Mouse (Mus musculus) c-Kit-positive CD71-positive TER-119-positive erythroid progenitor cells, embryonic 14.5 days (primary cell): ENCODE results near the gene Syn2.
A peak's percentile ranks its signal among the peaks of the same experiment; 100 is the strongest.
"Not testable (repeated sequence)": the region's sequence is repeated elsewhere in the genome, so short reads cannot be mapped to it uniquely, and the experiment has no call there.

Experiments used
- DNase-seq: peaks from one replicate; pipeline ENCODE4 v3.0.0-alpha.2; 2013; ENCODE audit warnings: low spot score

Gene Syn2

DNA sequence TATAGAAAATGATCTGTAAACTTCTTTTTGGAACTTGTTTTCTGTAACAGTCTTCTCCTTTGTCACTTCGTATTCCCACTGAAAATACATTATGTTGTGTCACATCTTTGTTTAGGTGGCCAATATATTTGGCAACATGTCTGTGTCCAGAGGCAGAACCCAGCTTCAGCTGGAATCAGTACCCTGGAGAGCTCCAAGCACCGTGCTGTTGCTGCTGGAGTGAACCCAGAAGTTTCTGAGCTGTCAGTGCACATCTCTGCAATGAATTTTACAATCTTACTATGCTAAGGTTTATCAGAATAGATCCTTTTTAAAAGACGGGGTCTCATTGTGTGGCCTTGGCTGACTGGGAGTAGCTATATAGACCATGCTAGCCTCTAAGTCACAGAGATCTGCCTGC is 44.1 kb downstream of the Syn2 start:
- no peak for DNase-seq

DNA sequence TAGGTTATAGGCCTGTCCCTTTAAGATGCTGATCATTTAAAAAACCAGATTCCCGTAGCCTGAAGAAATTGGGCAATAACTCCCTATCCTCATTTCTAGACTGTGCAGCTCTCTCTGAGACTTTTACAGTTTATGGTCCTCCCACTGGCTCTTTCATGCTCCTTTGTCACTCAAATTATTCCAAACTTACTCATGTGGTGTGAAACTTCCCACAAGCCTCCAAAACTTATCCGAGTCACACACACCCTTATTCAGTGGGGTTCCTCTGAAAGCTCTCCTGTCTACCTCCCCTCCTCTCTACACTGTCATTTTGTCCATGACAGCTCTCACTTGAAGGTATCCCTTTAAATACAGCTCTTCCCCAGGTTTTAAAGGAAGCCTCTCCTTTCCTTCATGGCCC is 46.4 kb downstream of the Syn2 start:
- DNase-seq: no peak

DNA sequence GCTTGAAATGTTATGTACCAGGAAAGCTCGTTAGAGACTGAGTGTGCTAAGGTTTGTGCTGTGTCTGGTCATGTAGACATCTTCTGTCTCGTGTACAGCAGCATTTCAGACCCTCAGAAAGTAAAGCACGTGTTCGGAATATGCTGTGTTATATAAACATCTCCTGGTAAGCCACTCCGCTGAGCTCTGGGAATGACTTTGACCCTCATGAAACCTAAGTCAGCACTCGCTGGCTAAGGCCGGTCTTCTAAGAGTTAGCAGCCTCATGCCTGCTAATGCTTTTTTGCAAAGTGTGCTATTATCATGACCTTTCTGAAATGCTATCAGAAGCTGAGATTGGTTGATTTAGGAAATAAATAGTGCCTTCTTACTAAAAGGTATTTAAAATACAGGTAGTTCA is 56.4 kb downstream of the Syn2 start:
- no peak for DNase-seq

DNA sequence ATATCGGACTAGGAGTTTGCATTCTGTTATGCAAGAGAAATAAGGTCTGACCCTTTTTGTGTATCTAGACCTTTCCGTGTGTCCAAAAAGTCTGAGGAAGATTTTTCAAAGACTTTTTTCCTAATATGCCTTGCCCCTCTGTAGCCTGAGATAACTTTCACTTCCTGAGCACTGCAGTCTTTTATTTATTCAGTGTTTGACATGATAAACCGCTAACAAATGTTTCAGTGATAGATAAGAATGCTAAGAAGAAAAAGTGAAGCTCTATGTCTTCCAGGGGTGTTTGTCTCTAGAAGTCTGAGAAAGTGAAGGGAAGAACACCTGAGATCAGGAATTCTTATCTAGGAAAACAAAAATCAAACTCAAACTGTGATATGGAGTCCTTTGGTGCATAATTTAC is 66.1 kb downstream of the Syn2 start:
- no peak for DNase-seq

DNA sequence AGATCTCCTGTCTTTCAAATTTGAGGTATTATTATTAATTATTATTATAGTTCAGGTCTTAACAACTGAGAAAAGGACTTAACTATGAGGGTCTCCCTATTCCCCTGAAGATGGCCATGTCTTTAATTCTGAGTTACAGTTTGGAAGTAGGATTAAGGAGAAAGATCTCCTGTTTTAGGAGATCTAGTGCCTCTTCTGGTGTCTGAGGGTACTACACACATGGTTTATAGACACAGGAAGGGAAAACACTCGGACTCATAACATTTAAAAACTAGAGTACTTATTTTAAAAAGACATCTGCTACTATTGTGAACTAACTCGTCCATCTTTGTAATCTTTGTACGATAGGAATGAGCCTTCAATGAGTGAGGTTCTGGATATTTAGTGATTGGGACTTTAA is 68.3 kb downstream of the Syn2 start:
- no peak for DNase-seq

DNA sequence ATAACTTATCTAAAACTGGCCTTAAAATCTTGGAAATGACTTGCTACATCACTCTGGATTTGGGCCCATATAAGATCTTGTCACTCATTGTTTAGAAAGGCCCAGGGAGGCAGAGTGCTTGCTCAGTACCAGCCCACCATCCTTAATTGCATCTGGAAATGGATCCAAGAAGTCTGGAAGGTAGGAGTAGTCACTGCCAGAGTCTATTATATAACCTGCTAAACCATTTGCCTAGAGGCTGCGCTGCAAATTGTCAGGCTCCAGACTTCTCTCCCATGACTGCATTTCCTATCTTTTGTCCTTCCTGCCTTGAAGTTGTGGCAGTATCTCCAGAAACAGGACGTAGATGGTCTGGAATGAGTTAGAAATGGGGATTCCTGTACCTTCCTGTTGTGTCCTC is 75.5 kb downstream of the Syn2 start:
- DNase-seq: no peak

DNA sequence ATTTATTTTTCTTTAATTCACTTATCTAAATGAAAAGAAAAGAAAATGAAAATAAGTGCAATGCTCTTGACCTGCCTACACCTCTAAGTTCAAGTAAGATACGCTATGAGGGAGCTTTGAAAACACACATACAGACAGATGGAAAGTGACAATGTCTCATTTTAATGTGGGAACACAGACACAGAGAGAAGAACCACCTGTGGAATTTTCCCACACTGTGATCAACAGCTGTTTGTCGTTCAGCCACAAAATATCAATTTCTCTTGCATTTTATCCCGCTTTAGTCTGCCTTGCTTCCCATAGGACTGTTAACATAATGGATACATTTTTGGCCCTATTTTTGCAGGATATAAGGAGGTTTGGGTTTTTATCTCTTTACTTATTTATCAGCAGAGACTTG is 76.1 kb downstream of the Syn2 start:
- DNase-seq: no peak

DNA sequence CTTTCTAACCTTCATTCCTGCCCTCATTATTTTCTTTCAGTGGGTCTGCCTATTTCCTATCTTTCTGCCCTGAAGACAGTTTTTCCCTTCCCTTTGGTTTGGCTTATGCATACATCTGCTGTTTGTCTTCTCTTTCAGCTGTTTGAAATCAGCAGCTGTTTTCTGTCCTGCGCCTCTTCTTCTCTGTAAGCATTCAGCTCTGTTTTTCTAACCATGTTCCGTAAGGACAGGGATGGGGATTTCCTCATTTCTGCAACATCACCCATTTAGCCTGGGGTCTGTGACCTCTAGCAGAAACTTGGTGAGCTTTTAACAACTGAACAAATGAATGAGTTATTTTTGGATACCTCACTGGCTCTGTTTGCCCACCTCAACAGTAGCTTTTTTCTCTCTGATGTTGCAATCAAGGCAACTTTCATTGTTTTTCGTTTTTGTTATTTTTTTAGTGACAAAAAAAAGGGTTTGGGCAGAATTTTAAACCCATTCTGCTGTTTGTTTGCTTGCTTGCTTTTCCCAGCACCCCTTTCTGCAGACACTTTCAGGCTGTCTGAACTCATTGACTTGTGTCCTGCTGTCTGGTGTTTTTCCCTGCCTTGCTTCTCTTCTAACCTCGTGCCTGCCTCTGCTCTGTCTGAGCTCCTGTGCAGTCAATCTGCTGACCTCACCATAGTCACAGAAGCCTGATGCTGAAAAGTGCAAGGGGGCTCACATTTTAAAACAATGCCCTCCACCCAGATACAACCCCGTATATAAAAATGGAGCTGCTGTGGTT is 77.6 kb downstream of the Syn2 start:
- DNase-seq: no peak

DNA sequence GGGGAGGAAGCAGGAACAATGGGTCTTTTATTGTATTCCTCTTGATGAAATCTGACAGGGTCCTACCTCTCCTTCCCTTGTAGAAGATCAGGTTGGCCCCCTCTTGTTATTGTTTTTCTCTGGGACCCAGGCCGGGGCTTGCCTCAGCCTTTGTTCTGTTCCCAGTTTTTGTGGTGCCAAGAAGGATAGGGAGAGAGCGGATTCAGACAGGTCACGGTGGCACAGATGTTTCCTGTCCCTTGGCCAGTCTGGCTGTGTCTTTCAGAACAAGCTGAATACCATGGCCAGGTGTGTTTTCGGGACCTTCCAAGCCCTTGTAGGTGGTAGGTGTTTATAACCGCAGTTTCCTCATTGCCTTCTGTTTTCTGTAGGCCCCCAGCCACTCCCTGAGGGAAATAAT is 78.4 kb downstream of the Syn2 start:
- no peak for DNase-seq

DNA sequence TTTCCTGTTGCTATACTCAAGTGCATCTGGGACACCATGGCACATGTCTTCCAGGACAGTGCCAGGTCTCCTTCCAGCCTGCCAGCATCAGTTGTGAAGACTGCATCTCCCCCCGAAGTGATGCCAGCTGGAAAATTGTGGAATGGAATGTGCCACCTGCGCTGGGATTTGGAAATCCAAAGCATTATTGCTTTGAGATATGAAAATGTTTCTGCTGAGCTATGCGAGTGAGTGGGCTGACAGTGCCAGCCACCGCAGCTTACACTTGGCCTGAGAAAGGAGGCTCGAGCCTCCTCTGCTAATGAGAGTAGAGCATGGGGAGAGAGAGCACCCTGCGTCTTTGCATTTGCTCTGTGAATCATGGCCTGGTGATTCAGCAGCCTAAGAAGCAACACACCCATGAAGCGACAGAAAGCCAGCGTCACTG is 86.5 kb downstream of the Syn2 start:
- no peak for DNase-seq

DNA sequence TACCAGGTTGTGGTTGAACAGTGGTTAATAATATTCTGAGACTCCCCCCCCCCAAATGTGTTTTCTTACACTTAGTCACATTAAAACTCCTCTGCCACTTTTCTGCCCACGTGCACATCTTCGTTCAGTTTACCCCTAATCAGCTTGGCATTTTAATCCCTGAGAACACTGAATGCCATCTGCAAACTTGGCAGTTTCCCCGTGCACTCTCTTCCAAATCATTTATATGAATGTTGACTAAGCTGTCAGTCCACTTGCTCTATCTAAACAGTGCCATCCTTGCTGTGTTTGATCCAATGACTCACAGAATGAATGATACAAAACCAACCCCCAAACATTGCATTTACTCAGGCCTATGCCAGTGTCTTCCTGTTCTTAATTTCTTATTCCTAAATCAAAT is 90.8 kb downstream of the Syn2 start:
- no peak for DNase-seq

DNA sequence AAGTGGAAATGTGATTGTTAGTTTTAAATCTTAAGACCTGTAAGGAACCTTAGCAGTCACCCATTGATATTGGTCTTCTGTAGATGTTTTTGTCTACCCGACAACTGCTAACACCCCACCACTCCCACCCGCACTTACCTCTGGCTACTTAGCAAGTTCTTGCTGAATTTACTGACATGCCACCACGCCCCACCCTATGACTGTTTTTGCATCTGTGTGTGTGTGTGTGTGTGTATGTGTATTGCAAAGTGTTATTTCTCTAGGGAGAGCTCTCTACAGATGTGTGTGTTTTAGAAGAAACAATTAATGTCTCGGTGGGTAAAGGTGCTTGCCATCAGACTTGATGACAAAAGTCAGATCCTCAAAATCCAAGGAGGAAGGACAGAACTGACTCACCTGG is 92.3 kb downstream of the Syn2 start, which contains the start of gene Gm17482:
Gene Gm17482 (plus strand): TSS at position 301 of the 400 bp plus-strand sequence.
- no peak for DNase-seq

DNA sequence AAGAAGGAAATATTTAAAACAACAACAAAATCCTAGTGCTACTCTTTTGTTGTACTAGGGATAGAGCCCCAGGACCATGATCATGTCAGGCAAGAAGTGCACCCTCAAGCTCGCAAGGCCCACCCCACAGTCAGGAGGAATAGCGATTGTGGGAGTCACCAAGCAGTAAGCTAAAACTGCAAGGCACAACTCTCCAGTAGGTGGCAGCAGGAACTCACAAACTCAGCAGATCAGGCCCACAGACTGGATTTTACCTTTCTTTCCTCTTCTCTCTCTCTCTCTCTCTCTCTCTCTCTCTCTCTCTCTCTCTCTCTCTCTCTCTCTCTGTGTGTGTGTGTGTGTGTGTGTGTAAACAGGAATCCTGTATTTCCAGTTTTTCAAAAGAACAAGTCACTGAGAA is 92.8 kb downstream of the Syn2 start:
- peak; percentile 27 for DNase-seq

DNA sequence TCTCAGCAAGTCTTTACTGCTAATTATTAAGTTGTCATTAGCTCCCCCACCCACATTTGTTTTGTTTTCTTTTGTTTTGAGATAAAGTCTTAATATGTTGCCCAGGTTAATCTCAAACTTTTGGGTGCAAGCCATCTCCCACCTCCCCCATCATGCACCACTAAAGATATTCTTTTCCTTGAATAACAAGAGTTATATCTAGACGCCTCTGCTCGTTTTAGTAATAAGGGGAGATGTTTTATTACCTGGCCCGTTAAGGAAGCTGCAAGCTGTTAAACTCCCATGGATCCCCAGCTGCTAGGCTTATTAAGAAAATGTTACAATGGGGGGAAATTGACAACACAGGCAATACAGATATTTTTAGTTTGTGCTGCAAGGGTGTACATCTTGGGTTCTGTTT is 95.9 kb downstream of the Syn2 start:
- no peak for DNase-seq

DNA sequence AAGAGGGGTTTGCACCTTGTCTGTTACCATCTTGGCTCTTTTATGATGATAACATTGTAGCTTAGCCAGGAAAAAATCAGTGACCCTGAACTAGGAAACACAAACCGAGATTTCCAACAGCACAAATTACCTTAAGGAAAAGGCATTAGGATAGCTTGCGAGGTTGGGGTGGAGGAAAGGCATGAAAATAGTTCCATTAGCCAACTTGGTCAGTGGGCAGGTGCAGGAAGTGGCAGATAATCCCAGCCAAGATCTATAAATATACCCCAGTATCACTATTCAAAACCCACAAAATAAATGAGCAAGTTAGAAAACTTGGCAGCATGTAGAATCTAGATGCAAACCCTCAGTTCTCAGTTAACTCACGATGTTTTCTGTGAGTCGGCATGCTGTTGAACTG is 97.1 kb downstream of the Syn2 start:
- no peak for DNase-seq

DNA sequence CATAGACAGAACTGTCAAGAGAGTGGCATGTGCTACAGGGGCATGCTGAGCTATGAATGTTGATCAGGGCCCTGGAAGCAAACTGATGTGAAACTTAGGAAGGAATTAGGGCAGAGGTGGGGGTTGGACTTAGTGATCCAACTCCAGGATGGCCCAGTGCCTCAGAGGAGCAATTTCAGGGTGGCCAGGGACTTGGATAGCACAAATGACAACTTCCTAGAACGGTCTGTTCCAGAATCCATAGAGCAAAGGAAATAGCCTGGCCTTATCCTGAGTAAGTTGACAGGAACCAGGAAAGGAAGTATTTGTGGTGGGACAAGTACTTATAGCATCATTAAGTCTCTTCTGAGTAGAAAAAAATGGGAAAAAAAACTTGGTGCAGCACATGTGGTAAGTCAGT is 97.9 kb downstream of the Syn2 start:
- no peak for DNase-seq

DNA sequence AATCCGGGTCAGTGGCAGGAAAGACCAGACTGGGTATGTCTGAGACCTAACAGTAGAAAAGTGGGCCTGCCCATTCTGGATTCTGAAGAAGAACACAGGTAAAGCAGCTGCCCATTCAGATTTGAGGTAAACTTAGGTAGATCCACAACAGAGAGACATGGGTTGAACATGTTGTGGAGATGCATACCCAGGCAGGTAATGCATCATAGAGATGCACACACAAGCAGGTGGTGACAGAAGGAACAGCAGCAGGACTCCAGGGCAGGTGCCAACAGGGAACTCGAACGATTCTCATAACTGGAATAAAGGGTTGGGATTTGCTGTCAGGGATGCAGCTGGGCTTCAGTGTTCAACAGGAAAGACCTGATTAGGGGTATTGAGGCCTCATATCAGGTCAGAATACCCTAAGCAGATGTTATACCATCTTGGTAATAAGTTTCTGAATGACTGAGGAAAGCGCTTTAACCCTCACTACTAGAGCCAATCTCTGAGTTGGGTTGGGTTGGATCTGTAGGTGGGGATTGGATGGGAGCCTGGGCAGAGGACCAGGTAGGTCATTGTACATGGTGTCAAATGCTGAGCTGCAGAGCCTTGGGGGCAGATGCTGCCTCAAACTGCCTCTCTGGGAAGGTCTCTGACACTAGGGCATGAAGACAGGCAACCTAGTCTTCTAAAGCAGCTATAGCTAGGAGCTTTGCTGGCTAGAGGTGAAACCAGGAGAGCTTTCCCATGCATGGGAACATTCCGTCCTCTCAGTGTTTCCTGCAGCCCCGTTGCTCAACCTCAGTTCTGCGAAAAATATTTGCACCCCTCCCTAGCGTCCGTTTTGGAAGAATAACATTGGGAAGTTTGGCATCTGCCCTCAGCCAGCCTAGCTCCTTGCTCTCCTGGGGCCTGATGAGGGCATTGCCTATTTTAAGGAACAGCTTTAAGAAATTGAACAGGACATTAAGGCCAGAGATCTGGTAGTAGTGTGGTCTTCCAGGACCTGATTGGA is 103.6 kb downstream of the Syn2 start:
- DNase-seq: no peak

DNA sequence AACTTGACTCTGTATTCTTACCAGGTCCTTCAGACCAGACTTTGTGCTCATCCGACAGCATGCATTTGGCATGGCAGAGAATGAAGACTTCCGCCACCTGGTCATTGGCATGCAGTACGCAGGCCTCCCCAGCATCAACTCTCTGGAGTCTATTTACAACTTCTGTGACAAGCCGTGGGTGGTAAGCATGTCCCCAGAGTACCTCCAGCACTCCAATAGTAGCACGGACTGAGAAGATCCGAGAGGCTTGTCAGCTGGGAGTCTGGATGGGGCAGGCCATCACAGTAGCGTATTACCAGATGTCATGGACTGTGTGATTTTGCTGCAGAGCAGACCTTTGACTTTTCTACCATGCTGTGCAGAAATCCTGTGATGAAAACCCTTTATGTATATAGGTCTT is 104.6 kb downstream of the Syn2 start:
- no peak for DNase-seq

DNA sequence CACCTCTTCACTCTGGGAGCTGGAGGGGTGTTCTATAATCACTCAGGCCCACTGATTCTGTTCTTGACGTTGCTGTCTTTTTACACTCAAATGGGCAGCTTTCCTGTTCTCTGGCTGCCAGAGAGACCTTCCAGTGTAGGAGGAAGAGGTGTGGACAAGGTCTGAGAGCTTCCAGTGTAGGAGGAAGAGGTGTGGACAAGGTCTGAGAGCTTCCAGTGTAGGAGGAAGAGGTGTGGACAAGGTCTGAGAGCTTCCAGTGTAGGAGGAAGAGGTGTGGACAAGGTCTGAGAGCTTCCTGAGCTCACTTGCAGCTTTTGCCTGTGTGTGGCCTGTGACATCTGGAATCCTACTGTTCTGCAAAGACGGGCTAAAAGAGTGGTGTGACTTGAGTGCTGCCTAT is 105.7 kb downstream of the Syn2 start:
- DNase-seq: not testable (repeated sequence)

DNA sequence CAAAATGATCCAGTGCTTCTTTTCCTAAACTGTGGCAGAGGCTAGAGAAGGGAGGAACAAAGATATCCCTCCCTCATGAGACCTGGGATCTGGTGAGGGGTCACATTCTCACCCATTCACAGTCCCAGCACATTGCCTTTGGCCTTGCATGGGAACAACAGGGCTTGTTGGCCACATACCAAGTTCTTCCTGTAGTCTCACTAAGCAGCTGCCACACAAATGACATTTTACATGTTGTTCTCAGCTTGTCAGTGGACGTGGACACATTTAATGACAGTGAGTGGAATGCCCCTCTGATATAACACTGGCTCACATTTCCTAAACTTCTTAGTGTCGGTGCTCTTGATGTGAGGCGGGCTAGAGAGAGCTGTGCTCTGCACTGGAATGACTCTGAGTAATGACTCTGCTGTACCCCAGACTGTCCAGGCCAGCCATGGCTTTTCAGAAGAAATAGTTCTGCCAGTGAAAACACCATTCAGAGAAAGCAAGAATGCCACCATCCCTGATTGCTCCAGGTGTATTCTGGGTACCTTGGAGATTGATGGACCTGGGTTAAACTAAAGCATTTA is 106.5 kb downstream of the Syn2 start:
- no peak for DNase-seq

DNA sequence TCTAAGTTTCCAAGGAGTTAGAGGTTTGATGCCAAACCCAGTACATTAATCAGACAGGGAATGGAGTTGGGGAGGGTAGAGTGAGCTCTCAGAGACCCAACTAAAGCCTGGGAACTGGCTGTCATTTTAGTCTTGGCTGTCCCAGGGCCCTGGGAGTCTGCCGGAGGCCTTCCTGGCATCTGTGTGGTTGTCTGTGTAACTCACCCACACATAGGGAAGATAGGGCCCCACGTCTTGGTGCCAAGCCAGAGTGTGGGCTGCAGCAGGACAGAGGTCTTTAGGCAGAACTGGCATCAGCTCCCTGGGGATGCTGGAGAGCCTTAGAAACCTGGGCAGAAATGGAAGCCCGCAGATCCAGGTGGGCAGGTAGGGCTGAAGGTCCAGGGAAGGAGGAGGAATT is 107.2 kb downstream of the Syn2 start:
- no peak for DNase-seq

DNA sequence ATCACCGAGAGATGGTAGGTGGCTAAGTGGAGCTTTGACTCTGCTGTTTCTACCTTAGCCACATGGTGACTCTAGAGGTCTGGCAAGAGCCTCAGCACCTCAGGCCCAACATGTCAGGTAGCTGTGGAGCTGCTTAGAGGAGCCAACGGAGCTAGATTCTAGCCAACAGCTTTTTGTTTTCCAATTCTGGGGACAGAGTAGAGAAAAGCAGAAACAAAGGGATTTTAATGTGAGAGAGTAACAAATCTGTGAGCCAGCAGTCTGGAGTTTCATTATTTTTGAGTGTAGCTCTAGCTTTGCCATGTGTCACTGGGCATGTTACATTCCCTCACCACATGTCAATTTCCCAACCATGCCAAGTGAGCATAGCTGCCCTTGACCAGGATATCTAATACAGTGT is 109.5 kb downstream of the Syn2 start:
- DNase-seq: no peak

DNA sequence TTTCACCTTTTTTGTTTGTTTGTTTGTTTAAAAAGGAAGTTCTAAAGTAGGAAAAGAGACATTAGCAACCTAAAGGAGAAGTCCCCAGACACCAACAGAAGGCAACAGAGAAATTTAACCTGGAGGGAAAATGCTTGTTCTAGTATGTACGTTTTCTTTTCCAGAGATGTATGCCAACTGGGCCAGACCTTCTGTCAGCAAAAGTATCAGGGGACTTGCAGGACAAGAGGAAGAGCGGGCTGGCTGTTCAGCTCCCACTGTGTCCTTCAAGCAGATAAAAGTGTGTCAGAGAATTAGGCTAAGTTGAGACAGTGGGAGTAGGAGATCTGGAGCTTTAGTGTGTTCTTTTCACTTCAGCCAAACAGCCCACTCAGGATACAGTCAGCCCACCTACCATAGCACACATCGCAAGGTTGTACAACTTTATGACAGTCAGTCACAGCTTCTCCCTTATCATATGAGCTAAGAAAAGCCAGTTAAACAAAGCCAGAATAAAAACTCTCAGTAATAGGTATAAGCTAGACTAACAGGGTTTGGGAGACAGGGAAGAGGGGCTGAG is 110.9 kb downstream of the Syn2 start:
- no peak for DNase-seq
